Mouse (Mus musculus) megakaryocyte, embryonic 14.5 days (primary cell): Measurements from ENCODE around the gene Zfp235. TPM values are rescaled to one million over a fixed set of nuclear protein-coding genes. Genes with fewer than 3 reads are reported as not detected.

ENCODE experiments used
- H3K27me3 ChIP-seq: replicated peaks from 2 replicates; pipeline ENCODE3; 2012; ENCODE audit warnings: inconsistent platforms
- H3K36me3 ChIP-seq: replicated peaks from 2 replicates; pipeline ENCODE3; 2012; ENCODE audit warnings: low read length, inconsistent platforms, mixed read lengths
- H3K4me1 ChIP-seq: 2 replicates; pipeline ENCODE4 v1.6.1; 2012; ENCODE audit warnings: inconsistent platforms
- H3K4me3 ChIP-seq: replicated peaks from 2 replicates; pipeline ENCODE3; 2012; ENCODE audit warnings: moderate library complexity, mild to moderate bottlenecking, inconsistent platforms
- H3K9me3 ChIP-seq: 2 replicates; pipeline ENCODE4 v1.6.1; 2012; ENCODE audit warnings: inconsistent platforms
- FLI1 ChIP-seq: IDR thresholded peaks from 2 replicates; pipeline ENCODE4 v1.6.1; 2012; ENCODE audit warnings: low read length, inconsistent platforms, mixed read lengths
- GATA1 ChIP-seq: IDR thresholded peaks from 3 replicates; pipeline ENCODE4 v1.6.1; 2012; ENCODE audit warnings: mixed read lengths, low read length, inconsistent platforms, borderline replicate concordance
- polyA plus RNA-seq: library from polyadenylated mRNA; stranded (reverse); fragments of >175 nt; gene quantifications from 2 replicates; pipeline ENCODE4 v1.2.3, GENCODE M21; 2012; ENCODE audit warnings: low replicate concordance; ENCODE audit not compliant: insufficient read depth

The Zfp235 gene
- polyA plus RNA-seq, 1 experiment: 1.00 TPM

GRCm38 (mm10) chr7:24191361-24191760 lies 57.4 kb downstream of the Zfp235 start:
- no peak for TF ChIP-seq GATA1
- no peak for TF ChIP-seq FLI1
- H3K4me3 ChIP-seq: no peak overlapping the region

More at GRCm38 (mm10) chr7:24191361-24191760, 57.4 kb downstream of the Zfp235 start:
- Histone ChIP-seq H3K36me3 (peaks cover 48% of the 10 kb centered on the region), H3K27me3 (no peaks in the 10 kb centered on the region), H3K4me1 (peaks cover 52% of the 10 kb centered on the region), H3K9me3 (peaks cover 25% of the 10 kb centered on the region)

Other genes with a start within 250 kb of the Zfp235 start
- gene Vmn1r178, start 242.2 kb upstream of the Zfp235 start, polyA plus RNA-seq: 0.34 TPM in 1 of 2 replicates, not detected in the other
- not detected in 2 replicates for gene Vmn1r179, start 207.2 kb upstream of the Zfp235 start, polyA plus RNA-seq
- not detected in 2 replicates for gene Vmn1r180, start 183.5 kb upstream of the Zfp235 start, polyA plus RNA-seq
- not detected in 2 replicates for gene Vmn1r181, start 159.6 kb upstream of the Zfp235 start, polyA plus RNA-seq
- not detected in 2 replicates for gene V1rd19, start 132.5 kb upstream of the Zfp235 start, polyA plus RNA-seq
- not detected in 2 replicates for gene Vmn1r183, start 80.9 kb upstream of the Zfp235 start, polyA plus RNA-seq
- 3.2 and 4.7 TPM in 2 replicates for gene Zfp180, start 52.2 kb upstream of the Zfp235 start, polyA plus RNA-seq
- gene Zfp112, start 21.9 kb upstream of the Zfp235 start, polyA plus RNA-seq: 0.16 TPM in 1 of 2 replicates, not detected in the other
- not detected in 2 replicates for gene Zfp114, start 40.9 kb downstream of the Zfp235 start, polyA plus RNA-seq
- gene Zfp111, start 77.3 kb downstream of the Zfp235 start, polyA plus RNA-seq: 0.41 TPM in 1 of 2 replicates, not detected in the other
- 0.27 TPM in 1 of 2 replicates, not detected in the other for gene Zfp109, start 103.4 kb downstream of the Zfp235 start, polyA plus RNA-seq
- gene Zfp108, start 120.6 kb downstream of the Zfp235 start, polyA plus RNA-seq: not detected in 2 replicates
- 1.2 TPM in 1 of 2 replicates, not detected in the other for gene Zfp93, start 136.3 kb downstream of the Zfp235 start, polyA plus RNA-seq
- 5.2 and 7.2 TPM in 2 replicates for gene Zfp61, start 167.1 kb downstream of the Zfp235 start, polyA plus RNA-seq
- gene Zfp94, start 182.5 kb downstream of the Zfp235 start, polyA plus RNA-seq: 1.1 TPM in 1 of 2 replicates, not detected in the other
- gene Tescl, start 199.8 kb downstream of the Zfp235 start, polyA plus RNA-seq: not detected in 2 replicates
- gene Lypd5, start 215.0 kb downstream of the Zfp235 start, polyA plus RNA-seq: not detected in 2 replicates
- 9.0 and 25.3 TPM in 2 replicates for gene Kcnn4, start 236.1 kb downstream of the Zfp235 start, polyA plus RNA-seq